Mouse (Mus musculus) kidney, embryonic 15.5 days (tissue): ENCODE data around the gene Cpne4. TPM values are rescaled to one million over a fixed set of nuclear protein-coding genes. Genes with fewer than 3 reads are reported as not detected.

Experiments used
- ATAC-seq: fragments of 200-750 bp; cut with Nextera tagmentation; replicated peaks from 2 replicates; pipeline ENCODE4 v1.8.0; 2017; ENCODE audit warnings: moderate TSS enrichment; ENCODE audit not compliant: low FRiP score
- H3K27ac ChIP-seq: fragments of 300-500 bp; sonication (generic); 2 replicates; pipeline ENCODE4 v1.5.1; 2015; ENCODE audit warnings: mild to moderate bottlenecking, inconsistent platforms
- H3K27me3 ChIP-seq: fragments of 300-500 bp; sonication (generic); 2 replicates; pipeline ENCODE4 v1.6.1; 2015; ENCODE audit warnings: inconsistent platforms
- H3K36me3 ChIP-seq: fragments of 300-500 bp; sonication (generic); 2 replicates; pipeline ENCODE4 v1.6.1; 2015; ENCODE audit warnings: inconsistent platforms
- H3K4me1 ChIP-seq: fragments of 300-500 bp; sonication (generic); 2 replicates; pipeline ENCODE4 v1.6.1; 2015; ENCODE audit warnings: inconsistent platforms
- H3K4me2 ChIP-seq: fragments of 300-500 bp; sonication (generic); 2 replicates; pipeline ENCODE4 v1.6.1; 2015; ENCODE audit warnings: moderate library complexity, mild to moderate bottlenecking, inconsistent platforms
- H3K4me3 ChIP-seq: fragments of 300-500 bp; sonication (generic); replicated peaks from 2 replicates; pipeline ENCODE4 v1.5.1; 2015; ENCODE audit warnings: mild to moderate bottlenecking, inconsistent platforms
- H3K9ac ChIP-seq: fragments of 300-500 bp; sonication (generic); 2 replicates; pipeline ENCODE4 v1.6.1; 2015; ENCODE audit warnings: mild to moderate bottlenecking, inconsistent platforms
- H3K9me3 ChIP-seq: fragments of 300-500 bp; sonication (generic); replicated peaks from 2 replicates; pipeline ENCODE4 v1.6.1; 2016; ENCODE audit warnings: inconsistent platforms
- WGBS: fragments of 180-500 bp; shearing (Covaris S2); methylation state at CpG from one replicate; pipeline ENCODE4 v1.1.7; 2015; ENCODE audit warnings: mixed read lengths; 5-methylcytosine and 5-hydroxymethylcytosine counted together
- microRNA-seq: library from miRNA; unstranded; fragments of <30 nt; microRNA quantifications from one replicate; pipeline ENCODE4, GENCODE M21; 2016
- polyA plus RNA-seq: library from polyadenylated mRNA; unstranded; fragments of >200 nt; fragmentation: Nextera tagmentation; extraction: Ambion mirVana; gene quantifications from 2 replicates; pipeline ENCODE4 v1.2.1, GENCODE M21; 2015

Gene Cpne4
- polyA plus RNA-seq, 1 experiment from 2014 or later, result 0.16 TPM

DNA sequence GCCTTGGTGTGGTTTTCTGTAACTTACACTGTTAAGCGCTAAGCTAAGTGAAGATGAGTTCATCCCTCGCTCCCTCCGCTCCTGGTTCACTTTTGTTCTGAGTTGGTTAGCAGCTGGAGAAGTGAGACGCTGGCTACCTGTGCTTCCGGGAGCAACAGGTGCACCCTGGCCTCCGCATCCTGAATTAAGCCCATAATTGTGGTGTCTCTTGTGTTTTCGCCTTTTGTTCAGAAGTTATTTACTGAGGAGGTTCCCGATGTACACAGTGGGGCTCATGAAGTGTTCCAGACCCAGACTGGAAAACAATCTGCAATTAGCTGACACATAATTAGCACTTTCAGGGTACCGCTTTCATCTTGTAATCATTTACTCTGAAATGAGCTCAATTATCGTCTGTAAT is 522.0 kb downstream of the Cpne4 start:
- WGBS, result 87% methylated on average over 10 of the region's 10 CpGs
- H3K36me3 ChIP-seq, result peaks cover 93% of the 10 kb centered on the region

DNA sequence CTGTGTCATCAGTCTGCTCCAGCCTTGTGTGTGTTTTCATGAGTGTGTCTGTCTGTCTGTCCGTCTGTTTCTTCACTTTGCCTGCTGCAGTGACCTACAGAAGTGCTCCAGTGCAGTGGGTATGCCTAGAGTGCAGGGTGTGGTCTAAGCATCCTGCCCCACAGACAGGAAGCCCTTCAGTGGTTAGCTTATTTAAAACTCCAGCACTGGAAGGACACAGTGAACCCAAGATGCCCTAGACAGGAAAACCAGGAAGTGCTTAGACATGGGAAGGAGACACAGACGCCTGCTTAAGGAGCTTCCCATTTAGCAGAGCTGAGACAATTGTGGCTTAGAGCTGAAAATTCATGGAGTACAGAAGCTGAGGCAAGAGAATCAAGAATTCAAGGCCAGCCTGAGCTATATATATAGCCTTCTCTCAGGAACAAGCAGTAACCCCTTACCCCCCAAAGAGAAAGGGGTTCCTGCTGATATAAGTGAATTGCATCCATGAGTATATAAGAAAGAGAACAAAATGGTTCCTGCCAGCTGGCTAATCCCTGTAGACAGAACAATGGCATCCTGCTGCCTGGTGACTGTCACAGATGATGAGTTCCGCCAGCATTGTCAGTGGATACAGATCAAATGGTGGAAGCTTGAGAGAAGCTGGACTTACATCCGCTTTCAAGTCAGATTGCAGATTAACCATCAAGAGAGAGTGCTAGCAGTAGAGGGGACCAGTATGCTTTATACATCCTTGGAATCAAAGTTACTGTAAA is 526.1 kb downstream of the Cpne4 start:
- H3K27me3 ChIP-seq, result no peaks in the 10 kb centered on the region
- no peak overlapping the region for H3K4me2 ChIP-seq
- WGBS, result 79% methylated on average over 4 of the region's 4 CpGs
- H3K4me3 ChIP-seq, result no peak overlapping the region
- H3K27ac ChIP-seq, result no peak overlapping the region
- peaks cover 95% of the 10 kb centered on the region for H3K36me3 ChIP-seq
- no peak overlapping the region for H3K9ac ChIP-seq
- no peaks in the 10 kb centered on the region for H3K9me3 ChIP-seq
- no peak for ATAC-seq
- H3K4me1 ChIP-seq, result no peaks in the 10 kb centered on the region

More for the DNA sequence above, 522.0 kb downstream of the Cpne4 start:
- ATAC-seq, result no peak
- H3K9me3 ChIP-seq, result no peaks in the 10 kb centered on the region
- no peak overlapping the region for H3K9ac ChIP-seq
- no peak overlapping the region for H3K27ac ChIP-seq
- H3K4me3 ChIP-seq, result no peak overlapping the region
- H3K27me3 ChIP-seq, result no peaks in the 10 kb centered on the region
- H3K4me1 ChIP-seq, result no peaks in the 10 kb centered on the region
- H3K4me2 ChIP-seq, result no peak overlapping the region

GRCm38 (mm10) chr9:105074851-105075250 is 527.8 kb downstream of the Cpne4 start:
- Histone ChIP-seq H3K27ac (no peak overlapping the region), H3K4me2 (no peak overlapping the region), H3K4me3 (no peak overlapping the region), H3K9me3 (no peaks in the 10 kb centered on the region), H3K9ac (no peak overlapping the region), H3K4me1 (no peaks in the 10 kb centered on the region), H3K27me3 (no peaks in the 10 kb centered on the region), H3K36me3 (peaks cover 83% of the 10 kb centered on the region)
- WGBS, result 95% methylated on average over 8 of the region's 8 CpGs
- ATAC-seq, result no peak

DNA sequence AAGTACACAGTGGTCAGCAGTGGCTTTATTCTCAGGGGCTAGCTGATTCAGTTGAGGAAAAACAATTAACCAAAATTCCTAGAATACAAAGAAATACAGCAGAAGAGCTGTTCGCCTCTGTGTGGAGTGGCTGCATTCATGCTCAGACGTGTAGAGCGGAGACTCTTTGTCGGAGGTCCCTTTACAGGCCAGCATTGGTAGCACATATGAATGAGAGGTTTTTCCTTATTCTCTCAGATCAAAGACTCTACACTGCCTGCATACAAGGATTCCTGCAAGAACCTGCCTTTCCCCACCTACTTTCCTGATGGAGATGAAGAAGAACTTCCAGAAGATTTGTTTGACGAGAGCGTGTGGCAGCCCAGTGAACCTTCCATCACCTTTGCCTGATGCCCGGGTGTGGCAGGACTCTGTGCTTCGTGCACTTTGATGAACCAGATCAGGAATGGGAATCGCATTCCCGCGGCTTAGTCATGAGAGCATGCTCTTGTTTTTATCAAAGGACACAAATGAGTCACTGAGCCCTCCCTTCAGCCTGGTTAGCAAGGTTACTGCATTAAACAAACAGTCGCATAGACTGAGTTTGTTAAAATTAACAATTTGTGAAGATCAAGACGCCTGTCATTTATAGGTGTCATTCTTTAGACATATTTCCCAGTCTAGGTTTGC is 529.8 kb downstream of the Cpne4 start:
- ATAC-seq, result no peak
- no peaks in the 10 kb centered on the region for H3K9me3 ChIP-seq
- H3K4me3 ChIP-seq, result no peak overlapping the region
- H3K4me2 ChIP-seq, result no peak overlapping the region
- WGBS, result 92% methylated on average over 13 of the region's 13 CpGs
- H3K4me1 ChIP-seq, result no peaks in the 10 kb centered on the region
- H3K27me3 ChIP-seq, result no peaks in the 10 kb centered on the region
- no peak overlapping the region for H3K27ac ChIP-seq
- H3K9ac ChIP-seq, result no peak overlapping the region
- peaks cover 63% of the 10 kb centered on the region for H3K36me3 ChIP-seq

- no peaks in the 10 kb centered on the region for H3K4me1 ChIP-seq
- no peak for ATAC-seq
- no peaks in the 10 kb centered on the region for H3K27me3 ChIP-seq
- H3K27ac ChIP-seq, result no peak overlapping the region
- 89% methylated on average over 4 of the region's 4 CpGs for WGBS
- H3K4me2 ChIP-seq, result no peak overlapping the region
- H3K9me3 ChIP-seq, result no peaks in the 10 kb centered on the region
- H3K9ac ChIP-seq, result no peak overlapping the region
- H3K4me3 ChIP-seq, result no peak overlapping the region
- H3K36me3 ChIP-seq, result peaks cover 47% of the 10 kb centered on the region
These were observed 531.4 kb downstream of the Cpne4 start for GRCm38 (mm10) chr9:105078460-105078859.

DNA sequence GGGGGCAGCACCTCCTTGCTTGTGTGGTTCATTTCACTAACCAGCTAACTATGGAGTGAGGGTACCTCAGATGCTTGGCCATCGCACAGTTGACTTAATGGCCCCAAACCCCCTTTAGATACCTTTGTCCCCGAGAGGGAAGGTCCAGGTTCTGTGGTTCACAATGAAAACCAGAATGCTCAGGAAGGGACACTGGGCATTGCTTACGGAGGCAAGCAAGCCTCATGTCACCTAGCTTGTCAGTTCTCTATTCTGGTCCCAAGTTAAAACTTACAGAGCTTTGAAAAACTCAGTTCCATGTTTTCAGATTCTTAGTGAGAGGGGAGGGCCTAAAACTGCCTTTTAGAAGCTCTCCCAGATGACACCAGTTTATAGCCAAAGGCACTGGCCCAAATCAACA is 533.2 kb downstream of the Cpne4 start:
- WGBS, result 93% methylated on average over 3 of the region's 3 CpGs
- H3K4me3 ChIP-seq, result no peak overlapping the region
- no peaks in the 10 kb centered on the region for H3K27me3 ChIP-seq
- no peak overlapping the region for H3K9ac ChIP-seq
- ATAC-seq, result no peak
- H3K4me1 ChIP-seq, result no peaks in the 10 kb centered on the region
- no peak overlapping the region for H3K27ac ChIP-seq
- H3K9me3 ChIP-seq, result no peaks in the 10 kb centered on the region
- peaks cover 31% of the 10 kb centered on the region for H3K36me3 ChIP-seq
- no peak overlapping the region for H3K4me2 ChIP-seq

Small RNA genes lying within 50 kb of the gene (microRNA-seq; reads per million reads assigned to microRNA genes)
- gene Gm23391, result not detected

Other genes with a start within 250 kb of the Cpne4 start
- gene Acpp, start 209.5 kb upstream of the Cpne4 start, polyA plus RNA-seq, result 1.7 and 2.2 TPM in 2 replicates